Mouse (Mus musculus) cortical plate, adult 2 months (tissue): ENCODE data around the gene Meioc. TPM values are rescaled to one million over a fixed set of nuclear protein-coding genes. Genes with fewer than 3 reads are reported as not detected.

Experiments used
- H3K27ac ChIP-seq: fragments of 200-500 bp; 2 replicates; pipeline ENCODE4 v1.5.1; 2012; ENCODE audit warnings: low read length, control low read depth, inconsistent platforms; ENCODE audit not compliant: insufficient read depth
- H3K4me1 ChIP-seq: fragments of 200-500 bp; 2 replicates; pipeline ENCODE4 v1.6.1; 2011; ENCODE audit warnings: low read length; ENCODE audit not compliant: control insufficient read depth, insufficient read depth
- H3K4me3 ChIP-seq: fragments of 200-500 bp; 2 replicates; pipeline ENCODE4 v1.5.1; 2011; ENCODE audit warnings: mild to moderate bottlenecking, low read length, control low read depth; ENCODE audit not compliant: insufficient read depth
- CTCF ChIP-seq: fragments of 200-500 bp; IDR thresholded peaks from 2 replicates; pipeline ENCODE4 v1.5.1; 2011; ENCODE audit warnings: mild to moderate bottlenecking, control low read depth, low read length; ENCODE audit not compliant: insufficient read depth; ENCODE audit errors: extremely low read depth
- POLR2A ChIP-seq: fragments of 200-500 bp; IDR thresholded peaks from 2 replicates; pipeline ENCODE4 v1.6.1; 2011; ENCODE audit warnings: mild to moderate bottlenecking, low read length, control low read depth; ENCODE audit not compliant: insufficient read depth; ENCODE audit errors: extremely low read depth
- polyA plus RNA-seq: library from polyadenylated mRNA; depleted of rRNA; stranded (reverse); fragments of >200 nt; gene quantifications from 2 replicates; pipeline ENCODE4 v1.2.3, GENCODE M21; 2012; rRNA removed

Gene Meioc
- not detected in 2 replicates for polyA plus RNA-seq

- no peak within 1 kb of the TSS for H3K27ac ChIP-seq
- H3K4me3 ChIP-seq = no peak within 1 kb of the TSS
- no peaks in the 10 kb centered on the region for H3K4me1 ChIP-seq
- TF ChIP-seq CTCF (no peak), POLR2A (no peak)
Observed at GRCm38 (mm10) chr11:102663416-102663815, at the start of gene Meioc. Gene Meioc (plus strand): TSS chr11:102663716.

- H3K27ac ChIP-seq = no peak overlapping the region
- no peak for TF ChIP-seq CTCF
- no peak for TF ChIP-seq POLR2A
- H3K4me3 ChIP-seq = no peak overlapping the region
- no peaks in the 10 kb centered on the region for H3K4me1 ChIP-seq
Observed at GRCm38 (mm10) chr11:102619449-102619848, 44.1 kb upstream of the Meioc start.

DNA sequence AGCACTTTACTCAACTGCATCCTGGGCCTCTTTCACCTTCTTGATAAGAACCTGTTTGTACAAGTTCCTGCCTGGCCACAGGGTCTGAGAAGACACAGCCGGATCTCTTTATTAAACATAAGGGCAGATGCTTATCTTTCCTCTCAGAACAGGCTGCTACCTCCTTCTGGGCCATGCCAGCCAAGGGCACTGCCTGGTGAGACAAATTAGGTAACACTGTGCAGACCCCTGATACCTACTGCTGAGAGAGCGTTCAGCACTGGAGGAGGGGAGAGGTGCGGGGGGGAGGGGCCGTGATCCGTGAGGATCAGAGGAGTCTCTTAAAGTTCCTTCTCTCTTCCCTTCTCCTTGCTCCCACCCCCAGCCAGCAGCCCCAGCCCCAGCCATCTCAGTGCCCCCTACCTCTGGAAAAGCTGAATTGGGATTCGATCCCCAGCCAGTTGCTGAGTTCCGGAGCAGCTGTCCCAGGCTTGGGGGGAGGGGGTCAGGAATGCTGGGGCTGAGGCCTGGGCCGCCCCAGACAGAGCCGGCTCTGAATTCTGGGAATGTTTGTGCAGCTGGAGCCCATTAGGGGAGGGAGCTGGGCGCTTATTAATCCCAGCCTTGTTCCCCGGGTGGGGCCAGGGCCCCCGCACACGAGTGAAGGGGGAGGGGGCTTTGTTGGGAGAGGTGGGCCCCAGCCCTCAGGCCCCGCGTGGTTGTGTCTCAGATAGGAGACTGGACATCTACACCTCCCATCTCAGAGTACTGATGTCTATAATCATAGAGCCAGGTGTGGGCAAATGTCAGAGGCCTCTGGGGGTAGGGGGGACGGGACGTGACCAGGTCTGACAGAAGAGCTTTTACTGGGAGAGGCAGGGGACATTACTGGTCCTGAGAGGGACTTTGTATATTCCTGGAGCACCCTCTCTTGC lies 39.4 kb upstream of the Meioc start:
- Histone ChIP-seq H3K4me1 (no peaks in the 10 kb centered on the region), H3K4me3 (no peak overlapping the region), H3K27ac (no peak overlapping the region)
- TF ChIP-seq POLR2A (no peak), CTCF (no peak)

GRCm38 (mm10) chr11:102624888-102625407 lies 38.6 kb upstream of the Meioc start:
- Histone ChIP-seq H3K27ac (no peak overlapping the region), H3K4me3 (no peak overlapping the region), H3K4me1 (no peaks in the 10 kb centered on the region)
- TF ChIP-seq POLR2A = no peak
- no peak for TF ChIP-seq CTCF

DNA sequence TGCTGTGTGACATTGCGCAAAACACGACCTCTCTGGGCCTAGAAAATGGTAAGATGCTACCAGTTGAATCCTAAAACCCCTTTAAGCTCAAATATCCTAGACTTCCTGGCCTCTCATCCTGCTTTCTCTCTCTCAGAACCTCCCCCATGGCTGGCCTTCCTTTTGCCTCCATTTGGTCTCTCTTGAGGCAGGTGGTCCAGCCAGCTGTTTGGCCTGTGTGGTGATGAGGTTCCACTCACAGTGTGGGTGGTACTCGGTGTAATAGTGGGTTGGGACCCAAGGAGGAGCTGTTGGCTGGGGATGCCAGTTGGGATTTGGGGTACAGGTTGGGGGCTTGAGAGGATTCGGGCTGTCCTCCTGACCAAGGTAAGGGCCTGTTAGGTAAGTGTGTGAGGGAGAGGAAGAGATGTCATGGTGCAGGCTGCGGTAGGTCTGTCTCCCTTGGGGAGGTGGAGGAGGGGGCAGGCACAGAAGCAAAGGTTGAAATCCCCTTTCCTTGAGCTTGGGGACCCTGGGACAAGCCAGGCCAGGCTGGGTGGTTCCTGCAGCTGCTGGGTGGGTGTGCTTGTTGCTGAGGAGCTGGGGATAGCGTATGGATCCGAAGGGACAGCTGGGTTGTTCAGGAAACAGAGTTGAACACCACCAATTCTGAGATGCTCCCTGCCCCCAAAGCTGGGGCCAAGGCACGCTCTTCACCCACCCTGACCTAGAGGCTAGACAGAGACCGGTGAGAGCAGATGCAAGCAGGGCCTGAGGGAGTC lies 36.2 kb upstream of the Meioc start:
- Histone ChIP-seq H3K4me3 (no peak overlapping the region), H3K27ac (no peak overlapping the region), H3K4me1 (no peaks in the 10 kb centered on the region)
- TF ChIP-seq POLR2A (no peak), CTCF (no peak)

GRCm38 (mm10) chr11:102628529-102628928 lies 35.0 kb upstream of the Meioc start:
- Histone ChIP-seq H3K4me3 (no peak overlapping the region), H3K4me1 (no peaks in the 10 kb centered on the region), H3K27ac (no peak overlapping the region)
- TF ChIP-seq CTCF = no peak
- TF ChIP-seq POLR2A = no peak

GRCm38 (mm10) chr11:102629375-102629774 lies 34.1 kb upstream of the Meioc start:
- TF ChIP-seq CTCF (no peak), POLR2A (no peak)
- Histone ChIP-seq H3K4me3 (no peak overlapping the region), H3K4me1 (no peaks in the 10 kb centered on the region), H3K27ac (no peak overlapping the region)

GRCm38 (mm10) chr11:102630731-102631130 lies 32.8 kb upstream of the Meioc start:
- Histone ChIP-seq H3K27ac (no peak overlapping the region), H3K4me1 (no peaks in the 10 kb centered on the region), H3K4me3 (no peak overlapping the region)
- no peak for TF ChIP-seq CTCF
- no peak for TF ChIP-seq POLR2A

- Histone ChIP-seq H3K27ac (no peak overlapping the region), H3K4me3 (no peak overlapping the region), H3K4me1 (no peaks in the 10 kb centered on the region)
- TF ChIP-seq POLR2A = no peak
- TF ChIP-seq CTCF = no peak
Observed at GRCm38 (mm10) chr11:102631203-102631602, 32.3 kb upstream of the Meioc start.
